Mouse (Mus musculus) heart, embryonic 10.5 days (tissue): ENCODE results near the gene Frmd4a. TPM values are rescaled to one million over a fixed set of nuclear protein-coding genes. Genes with fewer than 3 reads are reported as not detected.

ENCODE experiments used
- DNase-seq: peaks from one replicate; pipeline ENCODE4 v3.0.0-alpha.2; 2017; ENCODE audit warnings: low spot score
- H3K27ac ChIP-seq: fragments of 300-500 bp; sonication (generic); 2 replicates; pipeline ENCODE4 v1.5.1; 2016; ENCODE audit warnings: mild to moderate bottlenecking
- H3K27me3 ChIP-seq: fragments of 300-500 bp; sonication (generic); 2 replicates; pipeline ENCODE4 v1.6.1; 2016; ENCODE audit warnings: mild to moderate bottlenecking; ENCODE audit not compliant: poor library complexity, insufficient read depth, severe bottlenecking
- H3K36me3 ChIP-seq: fragments of 300-500 bp; sonication (generic); 2 replicates; pipeline ENCODE4 v1.6.1; 2016; ENCODE audit warnings: mild to moderate bottlenecking, moderate library complexity
- H3K4me1 ChIP-seq: fragments of 300-500 bp; sonication (generic); 2 replicates; pipeline ENCODE4 v1.6.1; 2016; ENCODE audit warnings: mild to moderate bottlenecking
- H3K4me3 ChIP-seq: fragments of 300-500 bp; sonication (generic); 2 replicates; pipeline ENCODE4 v1.5.1; 2016; ENCODE audit warnings: mild to moderate bottlenecking, moderate library complexity
- H3K9me3 ChIP-seq: fragments of 300-500 bp; sonication (generic); 2 replicates; pipeline ENCODE4 v1.6.1; 2016; ENCODE audit warnings: mild to moderate bottlenecking, moderate library complexity
- WGBS: fragments of 180-500 bp; shearing (Covaris S2); methylation state at CpG from one replicate; pipeline ENCODE4 v1.1.7; 2016; 5-methylcytosine and 5-hydroxymethylcytosine counted together
- polyA plus RNA-seq: library from polyadenylated mRNA; unstranded; fragments of >200 nt; fragmentation: Nextera tagmentation; extraction: Ambion mirVana; gene quantifications from 2 replicates; pipeline ENCODE4 v1.2.1, GENCODE M21; 2016

The Frmd4a gene
- polyA plus RNA-seq, 1 experiment from 2014 or later: 29.4 TPM

- Histone ChIP-seq H3K36me3 (no peaks in the 10 kb centered on the region), H3K27me3 (no peaks in the 10 kb centered on the region), H3K9me3 (no peaks in the 10 kb centered on the region), H3K27ac (no peak overlapping the region), H3K4me1 (no peaks in the 10 kb centered on the region), H3K4me3 (no peak overlapping the region)
- WGBS: 80% methylated on average over 2 of the region's 2 CpGs
- no peak for DNase-seq
Measured at GRCm38 (mm10) chr2:4660677-4661076, 643.2 kb downstream of the Frmd4a start.
